Mouse (Mus musculus) left cerebral cortex, adult 2 months (tissue): ENCODE measurements at regions not wholly inside any gene's neighbourhood (a gene's known extent, or its start where the extent isn't known, plus 50 kb on each side); places are given as distances from the start of the nearest gene placed in this dataset.

ENCODE experiments used
- DNase-seq, 2 experiments: peaks; one replicate each; pipeline ENCODE4 v3.0.0; 2021 to 2022; ENCODE audit warnings: low spot score in 2 of 2, mixed read lengths in 1 of 2; ENCODE audit errors: extremely low spot score in 1 of 2
- H3K27ac ChIP-seq: fragments of 200-600 bp; 2 replicates; pipeline ENCODE4 v1.8.1; 2022
- H3K4me3 ChIP-seq: fragments of 200-600 bp; 2 replicates; pipeline ENCODE4 v1.8.1; 2022
- CTCF ChIP-seq: fragments of 200-600 bp; IDR thresholded peaks from 2 replicates; pipeline ENCODE4 v1.8.1; 2022; ENCODE audit warnings: antibody characterized with exemption, mild to moderate bottlenecking, moderate library complexity
- intact Hi-C: fragments of 180-260 bp; cut with DNase I; formaldehyde crosslinking; loops from one replicate; pipeline ENCODE4 v1.15.1; 2025

GRCm38 (mm10) chr13:6153657-6154056 lies 292.4 kb downstream of the Klf6 start:
- DNase-seq = no peak
- no peak overlapping the region for H3K27ac ChIP-seq
- intact Hi-C loops = no loop called here
- no peak for TF ChIP-seq CTCF
- H3K4me3 ChIP-seq = no peak overlapping the region

DNA sequence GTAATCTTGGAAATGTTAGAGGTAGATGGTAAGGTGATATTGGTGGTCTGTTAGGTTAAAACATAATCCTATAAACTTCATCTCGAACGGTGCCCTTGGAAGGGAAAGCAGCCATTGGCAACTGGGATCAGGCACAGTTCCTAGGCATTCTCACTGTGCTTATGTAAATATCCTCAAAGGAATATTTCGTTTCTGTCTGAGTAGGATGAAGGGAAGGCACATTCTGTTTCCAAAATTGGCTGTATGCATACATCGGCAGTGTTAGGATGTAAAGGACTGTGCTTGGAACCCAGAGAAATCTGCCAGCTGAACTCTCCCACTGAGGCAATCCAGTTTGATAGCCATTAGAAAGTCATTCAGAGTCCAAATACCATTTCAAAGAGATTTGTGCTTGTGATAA lies 294.9 kb downstream of the Klf6 start:
- no peak for TF ChIP-seq CTCF
- H3K4me3 ChIP-seq = no peak overlapping the region
- DNase-seq = no peak
- intact Hi-C loops = no loop called here
- peak overlapping the region; percentile 58; the same call in 1 of the 2 replicates for H3K27ac ChIP-seq

DNA sequence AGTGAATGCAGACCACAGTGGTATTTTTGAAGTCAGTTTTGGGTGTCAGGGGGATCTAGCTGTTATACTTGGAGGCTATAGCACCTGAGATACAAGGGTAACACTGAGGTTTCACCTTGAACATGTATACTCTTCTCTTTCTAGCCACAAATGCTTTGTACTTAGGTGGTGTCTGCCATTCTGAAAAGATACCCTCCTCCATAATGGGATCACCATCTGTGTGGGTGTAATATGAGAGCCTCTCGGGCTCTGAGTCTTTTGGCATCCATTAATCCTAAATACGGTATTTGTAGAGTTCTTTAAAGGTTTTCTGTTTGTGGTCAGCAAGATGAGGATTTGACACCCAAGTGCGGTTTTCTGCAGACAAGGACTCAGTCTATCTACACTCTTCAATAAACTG lies 295.7 kb downstream of the Klf6 start:
- no peak overlapping the region for H3K4me3 ChIP-seq
- H3K27ac ChIP-seq = no peak overlapping the region
- intact Hi-C loops = no loop called here
- no peak for TF ChIP-seq CTCF
- no peak for DNase-seq

DNA sequence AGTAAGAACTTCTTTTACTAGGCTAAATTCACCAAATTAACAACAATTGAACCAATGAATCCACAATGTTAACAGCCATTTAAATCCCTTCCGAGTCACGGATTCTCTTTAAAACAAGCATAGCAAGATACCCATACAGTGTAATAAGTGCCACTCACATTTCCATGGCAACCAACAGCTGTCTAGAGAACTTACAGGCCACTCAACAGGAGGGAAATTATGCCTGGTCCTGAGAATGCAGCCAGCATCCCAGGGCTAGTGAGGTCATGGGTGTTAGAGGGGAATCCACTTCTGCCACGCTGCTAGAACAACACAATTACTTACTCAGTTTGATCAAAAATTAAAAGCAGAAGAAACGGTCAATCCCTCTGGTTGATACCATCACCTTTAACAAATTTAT lies 296.7 kb downstream of the Klf6 start:
- TF ChIP-seq CTCF = no peak
- no peak overlapping the region for H3K27ac ChIP-seq
- no peak for DNase-seq
- intact Hi-C loops = no loop called here
- no peak overlapping the region for H3K4me3 ChIP-seq

DNA sequence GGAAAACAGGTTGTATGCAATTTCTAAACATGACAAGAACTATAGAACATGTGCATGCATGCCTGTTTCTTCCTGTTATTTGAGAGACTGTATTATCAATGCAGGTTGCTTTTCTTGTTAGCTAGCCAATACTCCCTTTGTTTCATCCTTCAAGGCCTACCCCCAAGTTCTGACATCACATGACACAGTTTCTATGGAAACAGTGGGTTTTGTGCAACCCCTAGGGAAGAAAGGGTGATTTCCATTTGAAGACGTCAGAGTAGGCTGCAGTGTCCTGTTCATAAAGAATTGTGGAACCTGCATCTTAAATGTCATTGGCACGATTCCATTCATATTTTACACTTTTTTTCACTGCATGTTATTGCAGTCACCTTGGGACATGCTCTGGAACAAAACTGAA lies 298.1 kb downstream of the Klf6 start:
- DNase-seq = no peak
- no peak overlapping the region for H3K27ac ChIP-seq
- H3K4me3 ChIP-seq = no peak overlapping the region
- no peak for TF ChIP-seq CTCF
- intact Hi-C loops = no loop called here

- no peak for TF ChIP-seq CTCF
- no peak for DNase-seq
- Histone ChIP-seq H3K27ac (peak overlapping the region; percentile 24), H3K4me3 (no peak overlapping the region)
- intact Hi-C loops = loop anchor here (5.0 kb wide), 1 partner anchor 39 kb away; no protein-coding TSS in a partner anchor
These were observed 304.6 kb downstream of the Klf6 start for GRCm38 (mm10) chr13:6165916-6166315.

DNA sequence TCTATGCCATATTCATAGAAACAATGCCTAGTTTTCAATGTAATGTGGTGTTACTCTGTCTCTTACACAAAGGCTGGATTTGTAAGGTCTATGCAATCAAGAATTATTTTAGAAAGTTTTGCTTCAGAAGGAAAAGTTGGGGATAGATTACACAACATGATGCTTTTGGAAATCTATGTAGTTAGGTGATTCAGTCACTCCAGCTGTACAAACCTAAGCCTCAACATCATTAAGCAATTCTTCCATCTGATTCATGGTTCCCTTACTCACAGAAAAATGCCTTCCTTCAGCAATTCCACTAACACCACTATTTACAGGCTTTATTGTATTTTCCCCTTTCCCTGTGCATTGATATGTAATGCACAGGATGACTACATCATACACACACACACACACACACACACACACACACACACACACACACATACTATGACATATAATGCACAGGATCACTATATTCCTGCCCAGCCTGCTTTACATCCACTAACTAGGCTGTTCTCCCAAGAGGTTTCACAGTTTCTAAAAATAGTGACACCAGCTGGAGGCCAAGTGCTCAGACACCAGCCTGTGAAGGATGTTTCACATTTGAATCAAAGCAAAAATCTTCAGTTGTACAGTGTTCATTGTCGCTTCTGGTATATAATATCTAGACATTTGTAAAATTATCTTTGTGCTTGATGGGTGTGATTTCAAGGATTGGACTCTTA lies 305.9 kb downstream of the Klf6 start:
- Histone ChIP-seq H3K27ac (peak overlapping the region; percentile 69), H3K4me3 (no peak overlapping the region)
- TF ChIP-seq CTCF = no peak
- DNase-seq = peak; percentile 10 to 23
- intact Hi-C loops = loop anchor here (5.0 kb wide), 1 partner anchor 40 kb away; no protein-coding TSS in a partner anchor

DNA sequence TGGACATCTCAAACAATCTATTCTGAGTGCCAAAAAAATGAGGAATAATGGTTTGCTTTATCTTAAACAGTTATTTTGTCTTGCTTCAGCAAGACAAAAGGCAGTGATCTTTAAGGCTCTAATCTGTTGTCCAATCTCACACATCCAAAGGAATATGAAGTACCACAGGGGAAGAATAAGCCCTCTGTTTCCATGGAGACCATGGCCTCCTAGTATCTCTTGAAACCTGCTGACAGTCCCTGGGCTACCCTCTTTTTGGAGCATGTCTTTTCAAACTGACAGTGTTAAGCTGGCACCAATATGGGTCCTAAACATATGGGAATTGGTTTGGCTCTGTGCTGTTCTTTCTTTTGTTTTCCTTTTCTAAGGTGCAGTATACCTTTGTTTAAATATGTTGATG lies 311.8 kb downstream of the Klf6 start:
- TF ChIP-seq CTCF = no peak
- no peak overlapping the region for H3K27ac ChIP-seq
- no peak overlapping the region for H3K4me3 ChIP-seq
- intact Hi-C loops = no loop called here
- DNase-seq = no peak

DNA sequence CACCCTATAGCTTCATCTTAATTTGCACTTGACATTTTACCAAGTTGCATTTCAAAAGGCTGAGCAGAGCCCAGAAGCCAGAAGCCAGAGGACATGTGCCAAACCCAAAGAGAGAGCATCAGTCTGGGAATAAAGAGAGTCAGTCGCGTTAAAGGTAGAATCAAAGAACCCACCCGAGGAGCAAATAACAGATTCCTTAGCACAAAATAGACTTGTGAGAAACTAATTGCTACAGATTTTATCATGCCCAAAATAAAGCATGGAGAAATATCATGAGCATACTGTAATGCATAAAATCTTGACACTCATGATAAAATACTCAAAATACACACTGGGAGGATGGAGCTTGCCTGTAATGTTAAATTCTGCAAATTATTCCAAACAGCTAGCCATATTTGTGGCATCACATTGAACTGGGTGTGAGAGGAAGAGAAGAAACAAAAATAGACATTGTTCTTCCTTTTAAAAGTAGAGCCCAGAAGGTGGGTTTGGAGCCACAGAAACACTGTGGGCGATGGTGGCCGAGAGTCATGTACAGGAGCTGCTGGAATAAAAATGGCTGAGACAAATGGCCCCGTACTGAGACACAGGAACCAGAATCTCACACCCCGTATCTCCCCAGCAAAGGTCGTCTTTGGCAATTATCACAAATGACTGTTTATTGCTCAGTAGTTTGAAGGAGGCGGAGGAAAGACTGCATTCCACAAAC lies 317.2 kb downstream of the Klf6 start:
- peak in 1 of 2 experiments; percentile 19 for DNase-seq
- TF ChIP-seq CTCF = no peak
- Histone ChIP-seq H3K4me3 (no peak overlapping the region), H3K27ac (peak overlapping the region; percentile 77)
- intact Hi-C loops = loop anchor here (1.0 to 5.0 kb wide), 3 partner anchors 84 to 294 kb away; no protein-coding TSS in a partner anchor

- intact Hi-C loops = no loop called here
- Histone ChIP-seq H3K27ac (peak overlapping the region; percentile 64), H3K4me3 (no peak overlapping the region)
- TF ChIP-seq CTCF = no peak
- no peak for DNase-seq
These were observed 327.9 kb downstream of the Klf6 start for GRCm38 (mm10) chr13:6189133-6189532.

DNA sequence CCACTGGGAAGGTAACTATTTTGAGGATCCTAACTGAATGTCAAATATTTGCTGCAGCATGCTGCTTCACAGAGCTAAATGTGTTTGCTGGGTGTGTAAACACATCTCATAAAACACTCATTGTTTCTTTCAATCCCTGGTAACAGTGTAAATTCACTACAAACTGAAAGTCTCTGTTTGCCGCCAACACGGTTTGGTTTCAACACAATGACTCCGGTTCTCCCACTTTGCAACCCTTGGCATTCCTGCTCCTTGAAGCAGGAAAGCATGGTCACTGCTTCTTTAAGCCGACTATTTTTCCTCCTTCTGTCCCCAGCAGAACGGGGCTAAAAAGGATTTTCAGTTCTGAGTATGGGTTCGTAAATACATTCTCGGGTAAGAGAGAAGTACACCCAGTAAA lies 328.3 kb downstream of the Klf6 start:
- TF ChIP-seq CTCF = no peak
- DNase-seq = no peak
- peak overlapping the region; percentile 64 for H3K27ac ChIP-seq
- no peak overlapping the region for H3K4me3 ChIP-seq
- intact Hi-C loops = no loop called here

DNA sequence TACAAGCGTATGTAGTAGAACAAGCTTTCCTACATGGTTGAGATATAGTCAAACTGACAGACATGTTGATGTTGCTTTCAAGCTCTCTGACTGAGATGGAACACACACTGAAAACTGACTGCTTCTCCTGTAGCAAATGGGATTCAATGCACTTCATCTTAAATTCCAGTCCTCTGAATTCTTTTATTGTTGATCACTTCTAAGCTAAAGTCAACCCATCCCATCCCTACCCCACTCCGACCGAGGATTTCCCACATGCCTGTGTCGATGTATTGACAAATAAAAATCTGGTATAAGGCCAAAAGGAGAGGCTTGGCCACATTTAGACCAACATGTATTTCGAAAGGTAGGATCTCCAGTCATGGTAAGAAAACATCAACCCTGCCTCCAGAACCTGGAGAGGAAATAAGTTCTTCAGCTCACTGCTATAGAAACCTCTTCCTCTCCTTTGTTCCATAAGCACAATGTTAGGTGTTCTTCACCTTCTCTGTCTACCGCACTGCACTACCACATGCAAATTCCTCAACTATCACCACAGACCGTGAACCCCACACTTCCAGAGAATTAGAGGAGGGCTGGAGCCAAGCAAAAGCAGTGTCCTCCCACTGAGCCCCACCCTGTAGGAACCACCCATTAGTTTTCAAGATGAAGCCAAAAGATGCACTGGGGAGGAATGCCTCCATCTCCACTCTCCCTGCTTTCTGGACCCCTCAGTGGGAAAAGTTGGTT lies 330.1 kb downstream of the Klf6 start:
- no peak overlapping the region for H3K4me3 ChIP-seq
- peak overlapping the region; percentile 33 for H3K27ac ChIP-seq
- TF ChIP-seq CTCF = no peak
- DNase-seq = no peak
- intact Hi-C loops = loop anchor here (5.0 to 10.0 kb wide), 4 partner anchors 66 to 1417 kb away; partner anchors contain the start of gene Klf6
